In the genomic region with DNA sequence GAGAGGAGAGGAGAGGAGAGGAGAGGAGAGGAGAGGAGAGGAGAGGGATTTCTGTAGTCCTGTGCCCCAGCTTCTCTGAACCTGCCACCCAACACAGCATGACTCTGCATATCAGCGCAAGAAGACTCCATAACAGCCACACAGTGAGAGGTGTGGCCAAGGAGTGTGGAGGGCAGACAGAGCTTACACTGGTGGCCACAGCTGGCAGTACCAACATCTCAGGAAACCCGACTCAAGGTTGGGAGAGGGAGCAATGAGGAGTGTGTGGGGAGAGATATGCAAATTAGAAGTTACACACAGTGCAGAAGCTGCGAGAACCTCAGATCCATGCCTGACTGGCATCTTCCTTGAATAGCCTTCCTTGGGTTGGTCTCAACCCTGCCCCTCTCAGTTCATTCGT, we compare ENCODE assay signal across 15 mouse cellular contexts.
DNase-seq lines count a peak whose midpoint lies in the region; ATAC-seq lines count a peak whose summit lies in the region.
"Had no signal": no experiment of that assay in that cellular context is flagged by ENCODE, and none has a peak within 500 bp of the region (broad histone marks: within the 10 kb centered on the region; RNA-seq: fewer than 3 reads in every experiment).

No protein-coding gene starts in this region.

- H3K36me3 ChIP-seq in heart, embryonic 13.5 days, result no peaks in the 10 kb centered on the region
- no peaks in the 10 kb centered on the region for H3K36me3 ChIP-seq in heart, embryonic 11.5 days (ENCODE audit: control insufficient read depth, insufficient read depth, low read length)
- no peaks in the 10 kb centered on the region for H3K36me3 ChIP-seq in liver, embryonic 12.5 days
- H3K36me3 ChIP-seq: embryonic facial prominence, embryonic 13.5 days had no signal

- no peak overlapping the region for H3K9ac ChIP-seq in heart, embryonic 13.5 days
- H3K9ac ChIP-seq in heart, embryonic 11.5 days (ENCODE audit: low read depth, low read length), result no peak overlapping the region
- H3K9ac ChIP-seq in liver, embryonic 12.5 days, result peak overlapping the region; percentile 67
- H3K9ac ChIP-seq: embryonic facial prominence, embryonic 13.5 days had no signal

- H3K27ac ChIP-seq in heart, embryonic 13.5 days (replicated peaks), result no peak overlapping the region
- H3K27ac ChIP-seq in heart, embryonic 11.5 days (ENCODE audit: low read depth, low read length), result no peak overlapping the region
- H3K27ac ChIP-seq in liver, embryonic 12.5 days, result peak overlapping the region; percentile 98
- H3K27ac ChIP-seq: embryonic facial prominence, embryonic 13.5 days had no signal

- H3K4me1 ChIP-seq in heart, embryonic 13.5 days, result peaks cover 66% of the 10 kb centered on the region
- H3K4me1 ChIP-seq in heart, embryonic 11.5 days (ENCODE audit: control insufficient read depth, insufficient read depth, low read length), result peaks cover 44% of the 10 kb centered on the region
- H3K4me1 ChIP-seq in liver, embryonic 12.5 days, result peaks cover 83% of the 10 kb centered on the region

- ATAC-seq in heart, embryonic 13.5 days (ENCODE audit: extremely low read depth, insufficient number of reproducible peaks, low FRiP score, low TSS enrichment), result peak; percentile 50; the same call in 1 of the 2 replicates
- ATAC-seq in heart, embryonic 11.5 days (replicated peaks; ENCODE audit: insufficient number of reproducible peaks, low FRiP score, low TSS enrichment), result no peak; the same call in 1 of the 2 replicates
- peak; percentile 87 for ATAC-seq in liver, embryonic 12.5 days

- WGBS in heart, embryonic 13.5 days, result 60% methylated on average over 4 of the region's 4 CpGs
- 57% methylated on average over 4 of the region's 4 CpGs for WGBS in heart, embryonic 11.5 days (ENCODE audit: insufficient replicate concordance)
- WGBS in liver, embryonic 12.5 days (ENCODE audit: insufficient replicate concordance), result 21% methylated on average over 4 of the region's 4 CpGs

- H3K27me3 ChIP-seq in heart, embryonic 13.5 days (replicated peaks), result peaks cover 13% of the 10 kb centered on the region; the same call in 1 of the 2 replicates
- H3K27me3 ChIP-seq in heart, embryonic 11.5 days (ENCODE audit: control insufficient read depth, insufficient read depth, low read length), result no peaks in the 10 kb centered on the region
- H3K27me3 ChIP-seq in liver, embryonic 12.5 days (replicated peaks), result peaks cover 3% of the 10 kb centered on the region; the same call in 1 of the 2 replicates
- H3K27me3 ChIP-seq: embryonic facial prominence, embryonic 13.5 days had no signal

- peak; percentile 79 for DNase-seq in c-Kit-positive CD71-positive TER-119-positive erythroid progenitor cells, embryonic 14.5 days (ENCODE audit: low spot score)
- peak; percentile 15 to 37 for DNase-seq in spleen, postnatal 36 days (ENCODE audit: low spot score in 2 of 2)
- DNase-seq in thymus, postnatal 25 days, result no peak
- DNase-seq in right cerebral cortex, postnatal 10 days (ENCODE audit: low spot score in 2 of 2), result no peak
- DNase-seq in ovary, postnatal 36 days (ENCODE audit: low spot score), result no peak
- DNase-seq: B cell, adult 2 months; cerebellum, adult 8-10 months; kidney, postnatal 14 days; layer of hippocampus, postnatal 36 days; thymus, adult 2 months had no signal

- H3K4me3 ChIP-seq in heart, embryonic 13.5 days, result no peak overlapping the region
- H3K4me3 ChIP-seq in heart, embryonic 11.5 days (ENCODE audit: low read depth, low read length), result no peak overlapping the region
- H3K4me3 ChIP-seq in liver, embryonic 12.5 days, result peak overlapping the region; percentile 35; the same call in 1 of the 2 replicates
- H3K4me3 ChIP-seq: embryonic facial prominence, embryonic 13.5 days; myocyte had no signal

- no peak overlapping the region for H3K4me2 ChIP-seq in heart, embryonic 13.5 days
- H3K4me2 ChIP-seq in heart, embryonic 11.5 days, result no peak overlapping the region
- H3K4me2 ChIP-seq in liver, embryonic 12.5 days, result peak overlapping the region; percentile 66
- H3K4me2 ChIP-seq: embryonic facial prominence, embryonic 13.5 days had no signal

- no peaks in the 10 kb centered on the region for H3K9me3 ChIP-seq in heart, embryonic 13.5 days
- no peaks in the 10 kb centered on the region for H3K9me3 ChIP-seq in heart, embryonic 11.5 days (replicated peaks; ENCODE audit: control insufficient read depth, low read length)
- no peaks in the 10 kb centered on the region for H3K9me3 ChIP-seq in liver, embryonic 12.5 days (replicated peaks)
- H3K9me3 ChIP-seq: embryonic facial prominence, embryonic 13.5 days had no signal

Comparison
In these comparisons a context has a peak if more than half of its experiments do, and no peak if none do; other contexts are left out.
1. DNase-seq: peak in c-Kit-positive CD71-positive TER-119-positive erythroid progenitor cells, embryonic 14.5 days (single experiment) and spleen, postnatal 36 days (2 of 2); none in thymus, postnatal 25 days (single experiment), right cerebral cortex, postnatal 10 days (0 of 2) and ovary, postnatal 36 days (single experiment).